Mouse (Mus musculus): Measurements from ENCODE around the gene H2-Q7.
"Not testable (repeated sequence)": the region's sequence is repeated elsewhere in the genome, so short reads cannot be mapped to it uniquely, and the experiment has no call there.

DNA sequence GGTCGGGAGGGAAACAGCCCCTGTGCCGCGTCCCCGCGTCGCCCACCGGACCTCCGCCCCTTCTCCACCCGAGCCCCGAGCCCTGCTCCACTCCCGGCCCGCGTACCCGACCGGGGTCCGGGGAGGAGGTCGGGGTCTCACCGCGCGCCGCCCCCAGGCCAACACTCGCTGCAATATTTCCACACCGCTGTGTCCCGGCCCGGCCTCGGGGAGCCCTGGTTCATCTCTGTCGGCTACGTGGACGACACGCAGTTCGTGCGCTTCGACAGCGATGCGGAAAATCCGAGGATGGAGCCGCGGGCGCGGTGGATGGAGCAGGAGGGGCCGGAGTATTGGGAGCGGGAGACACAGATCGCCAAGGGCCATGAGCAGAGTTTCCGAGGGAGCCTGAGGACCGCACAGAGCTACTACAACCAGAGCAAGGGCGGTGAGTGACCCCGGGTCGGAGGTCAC is 366 bp downstream of the H2-Q7 start:
- TF ChIP-seq POLR2A (IDR thresholded peaks at IDR 0.05; ENCODE audit: low read depth, low read length); CTCF (conservative IDR thresholded peaks at IDR 0.05; ENCODE audit: insufficient read depth, insufficient read length, low read depth, low read length): not testable (repeated sequence)
